Mouse (Mus musculus): ENCODE measurements around the gene Haus6. TPM values are rescaled to one million over a fixed set of nuclear protein-coding genes. Genes with fewer than 3 reads are reported as not detected.

Gene Haus6
- polyA plus RNA-seq, 1 experiment: 3.8 TPM

Other genes starting within 250 kb of the Haus6 start
- 0.06 and 0.10 TPM in 2 replicates for gene Saxo1, start 53.7 kb downstream of the Haus6 start, polyA plus RNA-seq (2012; rRNA removed)
- gene Rraga, start 36.4 kb downstream of the Haus6 start, polyA plus RNA-seq (2012; rRNA removed): 109 and 132 TPM in 2 replicates
- 18.9 and 19.9 TPM in 2 replicates for gene Plin2, start 58.0 kb upstream of the Haus6 start, polyA plus RNA-seq (2012; rRNA removed)
- 6.9 and 7.5 TPM in 2 replicates for gene Dennd4c, start 136.5 kb upstream of the Haus6 start, polyA plus RNA-seq (2012; rRNA removed)
- 657 and 684 TPM in 2 replicates for gene Rps6, start 245.4 kb upstream of the Haus6 start, polyA plus RNA-seq (2012; rRNA removed)

Data from frontal cortex, adult 2 months (tissue).